Mouse (Mus musculus): Measurements from ENCODE around the gene Ptrh2. TPM values are rescaled to one million over a fixed set of nuclear protein-coding genes. Genes with fewer than 3 reads are reported as not detected.

The Ptrh2 gene
- polyA plus RNA-seq, 1 experiment from 2014 or later = 28.2 TPM

GRCm38 (mm10) chr11:86664406-86664805 lies 19.4 kb upstream of the Ptrh2 start:
- no peaks in the 10 kb centered on the region for H3K4me1 ChIP-seq (ENCODE audit: control insufficient read depth, insufficient read depth, low read length)
- ATAC-seq = no peak

GRCm38 (mm10) chr11:86667553-86667952 lies 16.2 kb upstream of the Ptrh2 start:
- no peaks in the 10 kb centered on the region for H3K36me3 ChIP-seq (ENCODE audit: control insufficient read depth, insufficient read depth, low read length)
- 0 out of 2 replicates have a peak, but pooled peaks cover 4% of the 10 kb centered on the region for H3K4me1 ChIP-seq (ENCODE audit: control insufficient read depth, insufficient read depth, low read length)
- no peaks in the 10 kb centered on the region for H3K27me3 ChIP-seq (replicated peaks; ENCODE audit: control insufficient read depth, insufficient read depth, low read length)
- H3K27ac ChIP-seq (ENCODE audit: low read length) = no peak overlapping the region
- H3K4me3 ChIP-seq (ENCODE audit: low read length) = no peak overlapping the region
- H3K4me2 ChIP-seq (ENCODE audit: low read depth, low read length) = no peak overlapping the region
- no peak overlapping the region for H3K9ac ChIP-seq (ENCODE audit: low read depth, low read length)
- ATAC-seq = no peak
- no peaks in the 10 kb centered on the region for H3K9me3 ChIP-seq (ENCODE audit: control insufficient read depth, low read length)
- WGBS = 87% methylated on average over 2 of the region's 2 CpGs

More at GRCm38 (mm10) chr11:86664406-86664805, 19.4 kb upstream of the Ptrh2 start:
- Histone ChIP-seq H3K36me3 (ENCODE audit: control insufficient read depth, insufficient read depth, low read length) (no peaks in the 10 kb centered on the region; the same call in 1 of the 2 replicates), H3K27ac (ENCODE audit: low read length) (no peak overlapping the region), H3K9me3 (ENCODE audit: control insufficient read depth, low read length) (no peaks in the 10 kb centered on the region), H3K4me2 (ENCODE audit: low read depth, low read length) (no peak overlapping the region), H3K27me3 (replicated peaks; ENCODE audit: control insufficient read depth, insufficient read depth, low read length) (no peaks in the 10 kb centered on the region), H3K4me3 (ENCODE audit: low read length) (no peak overlapping the region), H3K9ac (ENCODE audit: low read depth, low read length) (no peak overlapping the region)
- 95% methylated on average over 3 of the region's 3 CpGs for WGBS

- Histone ChIP-seq H3K27ac (ENCODE audit: low read length) (no peak overlapping the region), H3K9ac (ENCODE audit: low read depth, low read length) (no peak overlapping the region), H3K9me3 (ENCODE audit: control insufficient read depth, low read length) (no peaks in the 10 kb centered on the region), H3K4me1 (ENCODE audit: control insufficient read depth, insufficient read depth, low read length) (0 out of 2 replicates have a peak, but pooled peaks cover 4% of the 10 kb centered on the region), H3K36me3 (ENCODE audit: control insufficient read depth, insufficient read depth, low read length) (no peaks in the 10 kb centered on the region), H3K4me2 (ENCODE audit: low read depth, low read length) (no peak overlapping the region), H3K4me3 (ENCODE audit: low read length) (no peak overlapping the region), H3K27me3 (replicated peaks; ENCODE audit: control insufficient read depth, insufficient read depth, low read length) (no peaks in the 10 kb centered on the region)
- no peak for ATAC-seq
- WGBS = 89% methylated on average over 3 of the region's 3 CpGs
These were observed 15.6 kb upstream of the Ptrh2 start for GRCm38 (mm10) chr11:86668169-86668568.

DNA sequence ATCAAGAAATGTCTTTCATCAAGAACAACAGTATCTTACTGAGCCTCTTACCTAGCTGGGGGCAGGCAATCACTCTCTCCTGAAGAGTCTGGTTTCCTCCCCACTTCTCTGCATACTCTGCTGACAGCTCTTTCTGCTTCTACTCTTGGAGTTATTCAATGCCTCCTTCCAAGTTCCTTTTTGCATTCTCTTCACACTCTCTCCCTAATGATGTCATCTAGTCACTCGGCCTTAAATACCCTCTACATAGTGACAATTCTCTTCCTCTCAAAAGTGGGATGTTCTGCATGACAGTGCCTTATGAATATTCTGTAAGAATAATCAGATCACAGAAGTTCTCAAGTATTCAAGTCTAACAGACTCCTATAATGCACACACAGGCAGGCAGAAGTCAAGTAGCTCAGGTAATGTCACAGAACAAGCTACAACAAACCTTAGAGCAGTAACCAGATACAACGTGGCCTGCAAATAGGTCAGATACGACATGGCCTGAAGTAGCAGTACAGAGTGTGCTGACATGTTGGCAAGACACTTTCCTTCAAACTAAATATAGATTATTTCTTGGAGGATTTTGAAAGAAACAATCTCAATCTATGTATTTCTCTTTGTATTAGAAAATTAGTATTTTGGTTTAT lies 12.6 kb upstream of the Ptrh2 start:
- H3K9me3 ChIP-seq (ENCODE audit: control insufficient read depth, low read length) = no peaks in the 10 kb centered on the region
- no peak for ATAC-seq
- H3K4me1 ChIP-seq (ENCODE audit: control insufficient read depth, insufficient read depth, low read length) = peaks cover 4% of the 10 kb centered on the region; the same call in 1 of the 2 replicates
- H3K36me3 ChIP-seq (ENCODE audit: control insufficient read depth, insufficient read depth, low read length) = no peaks in the 10 kb centered on the region
- no peak overlapping the region for H3K4me2 ChIP-seq (ENCODE audit: low read depth, low read length)
- 72% methylated on average over 3 of the region's 3 CpGs for WGBS
- H3K4me3 ChIP-seq (ENCODE audit: low read length) = no peak overlapping the region
- no peak overlapping the region for H3K27ac ChIP-seq (ENCODE audit: low read length)
- no peak overlapping the region for H3K9ac ChIP-seq (ENCODE audit: low read depth, low read length)
- no peaks in the 10 kb centered on the region for H3K27me3 ChIP-seq (replicated peaks; ENCODE audit: control insufficient read depth, insufficient read depth, low read length)

DNA sequence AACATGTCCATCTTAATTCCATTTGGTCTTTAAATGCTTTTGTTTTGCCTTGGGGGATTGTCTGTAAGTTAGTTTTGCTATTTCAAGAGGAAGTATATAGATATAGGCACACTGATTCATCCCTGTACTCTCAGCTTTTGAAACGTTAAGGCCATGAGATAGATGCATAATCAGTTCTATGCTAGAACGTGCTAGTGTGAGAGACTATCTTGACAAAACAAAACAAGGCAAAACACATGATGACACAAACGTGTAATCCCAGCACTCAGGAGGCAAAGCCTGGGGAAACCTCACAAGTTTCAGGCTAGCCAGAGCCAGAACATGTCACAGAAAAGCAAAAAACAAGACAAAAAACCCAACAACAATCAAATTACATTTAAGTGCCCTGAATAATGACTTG lies 11.0 kb upstream of the Ptrh2 start:
- H3K9ac ChIP-seq (ENCODE audit: low read depth, low read length) = no peak overlapping the region
- no peak for ATAC-seq
- peaks cover 4% of the 10 kb centered on the region; the same call in 1 of the 2 replicates for H3K4me1 ChIP-seq (ENCODE audit: control insufficient read depth, insufficient read depth, low read length)
- no peaks in the 10 kb centered on the region for H3K27me3 ChIP-seq (replicated peaks; ENCODE audit: control insufficient read depth, insufficient read depth, low read length)
- no peaks in the 10 kb centered on the region for H3K36me3 ChIP-seq (ENCODE audit: control insufficient read depth, insufficient read depth, low read length)
- H3K9me3 ChIP-seq (ENCODE audit: control insufficient read depth, low read length) = no peaks in the 10 kb centered on the region
- WGBS = 77% methylated on average over 3 of the region's 3 CpGs
- no peak overlapping the region for H3K4me2 ChIP-seq (ENCODE audit: low read depth, low read length)
- no peak overlapping the region for H3K27ac ChIP-seq (ENCODE audit: low read length)
- no peak overlapping the region for H3K4me3 ChIP-seq (ENCODE audit: low read length)

GRCm38 (mm10) chr11:86675520-86675919 lies 8.3 kb upstream of the Ptrh2 start:
- Histone ChIP-seq H3K27ac (ENCODE audit: low read length) (no peak overlapping the region), H3K36me3 (ENCODE audit: control insufficient read depth, insufficient read depth, low read length) (no peaks in the 10 kb centered on the region), H3K27me3 (replicated peaks; ENCODE audit: control insufficient read depth, insufficient read depth, low read length) (no peaks in the 10 kb centered on the region), H3K4me3 (ENCODE audit: low read length) (no peak overlapping the region), H3K9ac (ENCODE audit: low read depth, low read length) (no peak overlapping the region), H3K9me3 (ENCODE audit: control insufficient read depth, low read length) (no peaks in the 10 kb centered on the region), H3K4me2 (ENCODE audit: low read depth, low read length) (no peak overlapping the region), H3K4me1 (ENCODE audit: control insufficient read depth, insufficient read depth, low read length) (peaks cover 4% of the 10 kb centered on the region; the same call in 1 of the 2 replicates)
- no peak for ATAC-seq
- 91% methylated on average over 4 of the region's 4 CpGs for WGBS

GRCm38 (mm10) chr11:86678957-86679356 lies 4.8 kb upstream of the Ptrh2 start:
- peak; percentile 75 for ATAC-seq
- Histone ChIP-seq H3K27me3 (replicated peaks; ENCODE audit: control insufficient read depth, insufficient read depth, low read length) (no peaks in the 10 kb centered on the region), H3K27ac (ENCODE audit: low read length) (peak overlapping the region; percentile 74), H3K9ac (ENCODE audit: low read depth, low read length) (no peak overlapping the region), H3K36me3 (ENCODE audit: control insufficient read depth, insufficient read depth, low read length) (no peaks in the 10 kb centered on the region), H3K9me3 (ENCODE audit: control insufficient read depth, low read length) (no peaks in the 10 kb centered on the region), H3K4me1 (ENCODE audit: control insufficient read depth, insufficient read depth, low read length) (no peaks in the 10 kb centered on the region), H3K4me3 (ENCODE audit: low read length) (no peak overlapping the region), H3K4me2 (ENCODE audit: low read depth, low read length) (no peak overlapping the region)
- 64% methylated on average over 5 of the region's 5 CpGs for WGBS

GRCm38 (mm10) chr11:86680729-86681128 lies 3.1 kb upstream of the Ptrh2 start:
- H3K9ac ChIP-seq (ENCODE audit: low read depth, low read length) = no peak overlapping the region
- peak overlapping the region; percentile 68 for H3K27ac ChIP-seq (ENCODE audit: low read length)
- no peaks in the 10 kb centered on the region for H3K9me3 ChIP-seq (ENCODE audit: control insufficient read depth, low read length)
- 90% methylated on average over 3 of the region's 3 CpGs for WGBS
- no peak overlapping the region for H3K4me3 ChIP-seq (ENCODE audit: low read length)
- no peaks in the 10 kb centered on the region for H3K27me3 ChIP-seq (replicated peaks; ENCODE audit: control insufficient read depth, insufficient read depth, low read length)
- peaks cover 8% of the 10 kb centered on the region for H3K4me1 ChIP-seq (ENCODE audit: control insufficient read depth, insufficient read depth, low read length)
- H3K36me3 ChIP-seq (ENCODE audit: control insufficient read depth, insufficient read depth, low read length) = no peaks in the 10 kb centered on the region
- H3K4me2 ChIP-seq (ENCODE audit: low read depth, low read length) = no peak overlapping the region
- no peak for ATAC-seq

GRCm38 (mm10) chr11:86681423-86681822 lies 2.4 kb upstream of the Ptrh2 start:
- Histone ChIP-seq H3K9me3 (ENCODE audit: control insufficient read depth, low read length) (no peaks in the 10 kb centered on the region), H3K27ac (ENCODE audit: low read length) (peak overlapping the region; percentile 61), H3K4me3 (ENCODE audit: low read length) (no peak overlapping the region), H3K4me2 (ENCODE audit: low read depth, low read length) (peak overlapping the region; percentile 73; the same call in 1 of the 2 replicates), H3K27me3 (replicated peaks; ENCODE audit: control insufficient read depth, insufficient read depth, low read length) (no peaks in the 10 kb centered on the region), H3K9ac (ENCODE audit: low read depth, low read length) (no peak overlapping the region), H3K36me3 (ENCODE audit: control insufficient read depth, insufficient read depth, low read length) (no peaks in the 10 kb centered on the region), H3K4me1 (ENCODE audit: control insufficient read depth, insufficient read depth, low read length) (peaks cover 8% of the 10 kb centered on the region)
- no peak for ATAC-seq
- 69% methylated on average over 3 of the region's 3 CpGs for WGBS

GRCm38 (mm10) chr11:86682861-86683260 lies 924 bp upstream of the Ptrh2 start:
- no peak for ATAC-seq
- Histone ChIP-seq H3K36me3 (ENCODE audit: control insufficient read depth, insufficient read depth, low read length) (no peaks in the 10 kb centered on the region), H3K4me1 (ENCODE audit: control insufficient read depth, insufficient read depth, low read length) (peaks cover 11% of the 10 kb centered on the region), H3K27me3 (replicated peaks; ENCODE audit: control insufficient read depth, insufficient read depth, low read length) (no peaks in the 10 kb centered on the region), H3K4me2 (ENCODE audit: low read depth, low read length) (peak overlapping the region; percentile 73), H3K9me3 (ENCODE audit: control insufficient read depth, low read length) (no peaks in the 10 kb centered on the region), H3K27ac (ENCODE audit: low read length) (peak overlapping the region; percentile 93; the same call in 1 of the 2 replicates), H3K4me3 (ENCODE audit: low read length) (peak overlapping the region; percentile 81), H3K9ac (ENCODE audit: low read depth, low read length) (peak overlapping the region; percentile 90)
- WGBS = 27% methylated on average over 7 of the region's 7 CpGs

All from intestine, embryonic 16.5 days (tissue).